Mouse (Mus musculus) CH12.LX (cell line): ENCODE measurements around the gene Lrrc8c. TPM values are rescaled to one million over a fixed set of nuclear protein-coding genes. Genes with fewer than 3 reads are reported as not detected.
A peak's percentile ranks its signal among the peaks of the same experiment; 100 is the strongest.

ENCODE experiments used
- DNase-seq: peaks from one replicate; pipeline ENCODE4 v3.0.0-alpha.2; 2013; ENCODE audit errors: extremely low read depth
- H3K27ac ChIP-seq: 2 replicates; pipeline ENCODE4 v1.5.1; 2012; ENCODE audit warnings: low read depth, mild to moderate bottlenecking, control low read depth, moderate library complexity; ENCODE audit not compliant: insufficient read depth
- H3K27me3 ChIP-seq: replicated peaks from 2 replicates; pipeline ENCODE3; 2012; ENCODE audit warnings: inconsistent platforms
- H3K36me3 ChIP-seq, 2 experiments: replicated peaks in 1 of 2; 2 replicates each; pipeline versions ENCODE3 to v1.6.1; 2012; ENCODE audit warnings: inconsistent platforms in 1 of 2, low read length in 1 of 2, mild to moderate bottlenecking in 1 of 2, mixed read lengths in 1 of 2, moderate library complexity in 1 of 2; ENCODE audit not compliant: control insufficient read depth in 1 of 2, insufficient read depth in 1 of 2
- H3K4me1 ChIP-seq, 2 experiments: 2 replicates each; pipeline ENCODE4 v1.6.1; 2012; ENCODE audit warnings: inconsistent platforms in 1 of 2, moderate library complexity in 1 of 2; ENCODE audit not compliant: insufficient read depth in 2 of 2, control insufficient read depth in 1 of 2
- H3K4me2 ChIP-seq: 2 replicates; pipeline ENCODE4 v1.6.1; 2012; ENCODE audit warnings: low read depth, mild to moderate bottlenecking, control low read depth; ENCODE audit not compliant: poor library complexity, insufficient read depth, severe bottlenecking
- H3K4me3 ChIP-seq, 3 experiments: fragments of 150-350 bp in 1 of 3; sonication (generic) in 1 of 3; replicated peaks in 1 of 3; 2 replicates each; pipeline versions ENCODE3 to v1.5.1; 2011 to 2012; ENCODE audit warnings: low read depth in 2 of 3, low read length in 2 of 3, mild to moderate bottlenecking in 2 of 3, moderate library complexity in 2 of 3, control low read depth in 1 of 3, improper control_type of control experiment in 1 of 3, inconsistent platforms in 1 of 3, mixed read lengths in 1 of 3; ENCODE audit not compliant: poor library complexity in 1 of 3
- H3K79me2 ChIP-seq: replicated peaks from 2 replicates; pipeline ENCODE4 v1.6.1; 2012; ENCODE audit warnings: mild to moderate bottlenecking, moderate library complexity; ENCODE audit not compliant: control insufficient read depth, poor library complexity, insufficient read depth, severe bottlenecking; ENCODE audit errors: extremely low read depth
- H3K9ac ChIP-seq: 2 replicates; pipeline ENCODE4 v1.6.1; 2012; ENCODE audit warnings: low read depth, mild to moderate bottlenecking, control low read depth, moderate library complexity; ENCODE audit not compliant: insufficient read depth
- H3K9me3 ChIP-seq: replicated peaks from 2 replicates; pipeline ENCODE3; 2012; ENCODE audit warnings: low read length, inconsistent platforms, mixed read lengths
- BHLHE40 ChIP-seq: IDR thresholded peaks from 2 replicates; pipeline ENCODE4 v1.6.1; 2011; ENCODE audit warnings: mild to moderate bottlenecking, low read depth, low read length, improper control_type of control experiment
- CTCF ChIP-seq, 2 experiments: IDR thresholded peaks in 1 of 2; conservative IDR thresholded peaks in 1 of 2; 2 replicates each; pipeline ENCODE4 v1.5.1; 2011 to 2012; ENCODE audit warnings: low read depth in 2 of 2, low read length in 2 of 2, improper control_type of control experiment in 1 of 2, inconsistent platforms in 1 of 2, mild to moderate bottlenecking in 1 of 2, moderate library complexity in 1 of 2
- IRF4 ChIP-seq: IDR thresholded peaks from 2 replicates; pipeline ENCODE4 v1.6.1; 2014; ENCODE audit warnings: low read depth, mild to moderate bottlenecking, inconsistent platforms, low read length, improper control_type of control experiment
- MAFK ChIP-seq: IDR thresholded peaks from 2 replicates; pipeline ENCODE4 v1.6.1; 2011; ENCODE audit warnings: low read length, improper control_type of control experiment; ENCODE audit not compliant: insufficient replicate concordance
- MAX ChIP-seq: IDR thresholded peaks from 2 replicates; pipeline ENCODE4 v1.6.1; 2011; ENCODE audit warnings: low read length, improper control_type of control experiment
- SMC3 ChIP-seq: IDR thresholded peaks from 2 replicates; pipeline ENCODE4 v1.6.1; 2011; ENCODE audit warnings: low read depth, low read length, improper control_type of control experiment
- TBP ChIP-seq: conservative IDR thresholded peaks from 2 replicates; pipeline ENCODE4 v1.6.1; 2011; ENCODE audit warnings: low read depth, low read length, improper control_type of control experiment
- ZKSCAN1 ChIP-seq: IDR thresholded peaks from 2 replicates; pipeline ENCODE4 v1.6.1; 2012; ENCODE audit warnings: low read depth, inconsistent platforms, low read length, improper control_type of control experiment, borderline replicate concordance
- dilution Hi-C: fragments of 300-500 bp; cut with MboI; formaldehyde crosslinking; loops from 2 replicates; pipeline ENCODE4 v1.14.3; 2020; ENCODE audit warnings: low sequenced_read_pairs; ENCODE audit not compliant: extremely low pct_unique_long_range_greater_than_20kb, extremely low pct_ligation_motif_present
- in situ Hi-C: fragments of 300-500 bp; cut with MboI; formaldehyde crosslinking; loops from 3 replicates; pipeline ENCODE4 v1.14.3; 2019; ENCODE audit warnings: low sequenced_read_pairs, low pct_ligation_motif_present, low pct_unique_long_range_greater_than_20kb, mixed read lengths
- polyA plus RNA-seq: library from polyadenylated mRNA; unstranded; fragments of >175 nt; gene quantifications from 2 replicates; pipeline ENCODE4 v1.2.1, GENCODE M21; 2012; ENCODE audit warnings: low read depth; ENCODE audit not compliant: insufficient read length
- total RNA-seq, 2 experiments: library from RNA; depleted of rRNA; stranded (reverse); fragments of 300-350 nt in 1 of 2; fragments of >200 nt in 1 of 2; gene quantifications; 2 replicates each; pipeline ENCODE4 v1.2.3; 2012 to 2014

The Lrrc8c gene
- total and polyA plus RNA-seq, 3 experiments: 3.3 to 10.3 (median 5.9) TPM

DNA sequence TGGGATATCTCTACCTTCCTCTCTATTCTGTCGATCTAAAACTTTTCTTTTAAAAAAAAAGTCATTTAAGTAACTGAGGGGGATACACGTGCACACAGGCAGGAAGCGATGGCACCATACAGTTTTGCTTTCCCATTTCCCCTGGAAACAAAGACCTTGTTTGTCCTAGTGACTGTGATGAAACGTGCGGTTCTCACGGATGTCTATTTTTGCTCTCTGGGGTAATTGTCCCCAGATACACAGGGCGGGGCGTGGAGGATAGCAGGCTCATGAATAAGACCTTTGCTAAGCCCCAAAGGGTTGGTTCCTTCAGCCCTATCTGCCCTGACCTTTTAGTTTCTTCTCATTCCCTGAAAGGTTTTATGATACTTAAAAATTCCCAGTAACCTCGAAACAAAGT, 79.7 kb downstream of the Lrrc8c start:
- TF ChIP-seq BHLHE40 (0 out of 2 replicates have a peak, but pooled peaks have one; percentile 29), TBP (no peak)
- TF ChIP-seq, all 38 proteins: peak for 1
- no peaks in the 10 kb centered on the region for H3K27me3 ChIP-seq
- peaks cover 0 to 10% of the 10 kb centered on the region in 2 experiments; a peak in 1 of 4 replicates for H3K4me1 ChIP-seq
- H3K79me2 ChIP-seq: no peaks in the 10 kb centered on the region
- H3K36me3 ChIP-seq: peaks cover 0 to 9% of the 10 kb centered on the region in 2 experiments
- DNase-seq: no peak
- in situ Hi-C loops (no loop called here), dilution Hi-C loops (no loop called here)
- no peak overlapping the region for H3K9ac ChIP-seq
- H3K4me3 ChIP-seq: no peak overlapping the region
- no peak overlapping the region for H3K27ac ChIP-seq
- H3K4me2 ChIP-seq: no peak overlapping the region
- no peaks in the 10 kb centered on the region for H3K9me3 ChIP-seq

DNA sequence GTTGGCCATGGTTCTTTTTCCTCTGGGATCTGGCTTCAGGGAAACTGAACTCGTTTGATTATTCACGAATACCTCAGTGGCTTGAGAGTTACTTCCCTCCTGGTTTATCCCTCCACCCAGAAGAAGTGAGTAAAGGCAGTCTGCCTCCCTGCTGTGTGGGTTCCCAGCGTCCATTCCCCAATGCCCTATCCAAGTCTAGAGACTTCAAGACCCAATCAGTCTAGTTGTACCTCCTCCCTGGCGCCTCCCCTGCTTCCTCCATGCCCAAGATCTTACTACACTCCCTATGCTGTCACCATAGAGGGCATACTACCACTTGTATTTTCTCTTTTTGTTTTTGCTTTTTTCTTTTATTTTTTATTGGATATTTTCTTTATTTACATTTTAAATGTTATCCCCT, 80.1 kb downstream of the Lrrc8c start:
- peaks cover 0 to 9% of the 10 kb centered on the region in 2 experiments for H3K36me3 ChIP-seq
- no peak for TF ChIP-seq TBP
- TF ChIP-seq, all 38 proteins: peak for 0
- H3K4me1 ChIP-seq: peaks cover 0 to 10% of the 10 kb centered on the region in 2 experiments; a peak in 1 of 4 replicates
- dilution Hi-C loops: no loop called here
- H3K4me2 ChIP-seq: no peak overlapping the region
- no peak overlapping the region for H3K27ac ChIP-seq
- no peak for DNase-seq
- H3K9me3 ChIP-seq: no peaks in the 10 kb centered on the region
- H3K4me3 ChIP-seq: no peak overlapping the region
- no peak overlapping the region for H3K9ac ChIP-seq
- no peaks in the 10 kb centered on the region for H3K79me2 ChIP-seq
- in situ Hi-C loops: no loop called here
- H3K27me3 ChIP-seq: no peaks in the 10 kb centered on the region

DNA sequence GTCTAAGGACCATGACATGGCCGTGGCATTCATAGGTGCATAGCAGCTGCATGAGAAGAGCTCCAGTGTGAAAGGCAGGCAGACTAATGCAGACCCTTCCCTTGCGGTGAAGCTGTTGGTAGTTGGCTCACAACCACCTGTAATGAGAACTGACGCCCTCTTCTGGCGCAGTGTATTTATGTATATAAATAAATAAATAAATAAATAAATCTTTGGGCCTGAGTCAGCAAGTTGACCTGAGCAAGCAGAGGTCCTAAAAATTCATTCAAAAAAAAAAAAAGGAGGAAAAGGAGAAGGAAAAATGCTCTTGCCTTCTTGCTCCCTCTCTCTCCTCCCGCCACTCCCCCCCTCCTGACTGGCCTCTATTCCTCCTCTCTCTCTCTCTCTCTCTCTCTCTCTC, 81.8 kb downstream of the Lrrc8c start:
- Histone ChIP-seq H3K4me2 (no peak overlapping the region), H3K4me3 (no peak overlapping the region), H3K79me2 (no peaks in the 10 kb centered on the region), H3K27me3 (no peaks in the 10 kb centered on the region), H3K9ac (no peak overlapping the region), H3K36me3 (peaks cover 0 to 13% of the 10 kb centered on the region in 2 experiments), H3K27ac (no peak overlapping the region), H3K4me1 (no peaks in the 10 kb centered on the region), H3K9me3 (no peaks in the 10 kb centered on the region)
- no peak for DNase-seq
- TF ChIP-seq MAFK: peak; percentile 77; the same call in 1 of the 2 replicates
- TF ChIP-seq CTCF (conservative IDR thresholded peaks at IDR 0.05 in 1 of 2, IDR thresholded peaks at IDR 0.05 in 1 of 2; ENCODE audit: low read depth in 2 of 2, low read length in 2 of 2): peak in 1 of 2 experiments; percentile 29; a peak in 1 of 4 replicates
- peak; percentile 39 for TF ChIP-seq SMC3
- no peak for TF ChIP-seq IRF4
- no peak for TF ChIP-seq MAX
- TF ChIP-seq ZKSCAN1: no peak
- in situ Hi-C loops: no loop called here
- dilution Hi-C loops: no loop called here
